Mouse (Mus musculus) cerebellum, postnatal 10 days (tissue): Measurements from ENCODE around the gene Etfb.

Experiments
- DNase-seq, 2 experiments: peaks; one replicate each; pipeline ENCODE4 v3.0.0; 2021; ENCODE audit warnings: mixed read lengths in 2 of 2

The Etfb gene

DNA sequence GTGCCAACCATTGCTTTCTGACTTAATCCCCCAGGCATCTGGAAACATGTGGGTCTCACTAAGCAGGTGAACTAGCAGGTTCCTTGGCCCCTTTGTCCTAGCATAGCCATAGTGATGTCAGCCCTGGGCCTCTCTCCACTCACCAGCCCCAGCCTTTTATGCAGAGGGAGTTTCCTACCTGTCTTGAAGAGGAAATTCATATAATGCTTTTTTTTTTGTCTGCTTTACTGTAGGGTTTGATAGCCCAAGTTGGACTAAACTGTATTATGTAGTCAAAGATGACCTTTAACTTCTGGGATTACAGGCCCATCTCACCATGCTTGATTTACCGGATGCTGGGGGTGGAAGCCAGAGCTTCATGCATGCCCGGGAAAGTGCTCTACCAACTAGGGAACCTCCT is 5.9 kb downstream of the Etfb start:
- no peak for DNase-seq

DNA sequence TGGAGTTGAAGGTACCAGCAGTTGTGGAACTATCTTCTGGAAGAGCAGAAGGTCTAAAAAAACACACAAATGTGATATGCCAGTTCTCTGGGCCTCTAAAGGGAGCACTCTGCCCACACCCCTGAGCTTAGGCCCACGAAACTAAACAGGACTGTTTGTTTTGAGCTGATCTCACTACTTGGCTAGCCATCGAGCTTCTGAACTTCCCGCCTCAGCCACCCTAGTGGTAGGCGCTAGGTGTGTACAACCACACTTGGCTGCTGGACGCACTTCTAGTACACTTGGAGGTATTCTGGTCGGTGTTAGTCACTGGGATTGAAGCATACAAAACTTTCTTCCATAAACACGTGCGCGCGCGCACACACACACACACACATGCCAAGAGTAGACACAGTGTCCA is 7.8 kb downstream of the Etfb start:
- no peak for DNase-seq

DNA sequence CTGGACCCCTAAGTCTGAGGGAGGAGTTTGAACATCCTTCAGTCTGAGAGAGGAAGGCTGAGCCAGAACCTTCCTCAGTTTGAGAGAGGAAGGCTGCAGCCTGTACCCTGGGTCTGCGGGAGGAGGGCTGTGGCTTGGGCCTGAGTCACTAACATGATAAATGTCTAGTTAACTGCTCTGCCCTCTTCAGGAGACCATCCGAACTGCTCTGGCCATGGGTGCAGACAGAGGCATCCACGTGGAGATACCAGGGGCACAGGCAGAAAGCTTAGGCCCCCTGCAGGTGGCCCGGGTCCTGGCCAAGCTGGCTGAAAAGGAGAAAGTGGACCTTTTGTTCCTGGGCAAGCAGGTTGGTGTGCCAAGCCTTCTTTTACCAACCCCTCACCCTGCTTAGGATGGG is 8.7 kb downstream of the Etfb start:
- peak in 1 of 2 experiments; percentile 26 for DNase-seq

DNA sequence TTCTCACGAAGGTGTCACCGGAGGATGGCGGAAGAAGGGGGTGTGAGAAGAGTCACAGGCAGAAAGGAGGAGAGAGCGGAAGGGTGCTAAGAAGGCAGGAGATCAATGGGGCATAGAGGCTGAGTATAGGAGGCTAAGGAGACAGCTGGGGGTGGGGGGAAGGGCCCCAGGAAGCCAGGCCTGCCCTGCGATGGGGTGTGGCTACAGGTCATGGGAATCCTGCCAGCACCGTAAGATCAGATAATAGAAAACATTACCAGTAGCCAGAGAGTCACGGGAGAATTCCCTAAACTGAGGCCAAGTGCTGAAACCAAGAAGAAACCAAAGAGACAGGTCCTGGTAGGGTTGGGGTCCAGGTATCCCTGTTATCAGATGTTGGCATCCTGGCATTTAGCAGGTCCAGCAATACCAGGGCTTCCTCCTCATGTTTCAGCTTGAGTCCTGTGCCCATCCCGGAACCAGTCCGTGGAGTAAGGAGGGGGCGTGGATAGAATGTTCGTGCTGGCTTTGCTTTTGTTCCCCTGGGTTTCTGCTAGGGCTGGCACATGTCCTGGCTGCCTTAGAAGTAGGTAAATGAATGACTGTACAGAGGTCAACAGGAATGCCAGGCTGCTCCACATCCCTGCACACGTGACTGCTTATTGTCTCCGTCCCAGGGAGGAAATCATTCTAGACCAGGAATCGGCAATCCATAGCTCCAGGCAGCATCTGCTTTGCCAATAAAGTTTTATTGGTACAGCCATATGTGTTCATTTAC is 9.9 kb downstream of the Etfb start:
- no peak for DNase-seq

DNA sequence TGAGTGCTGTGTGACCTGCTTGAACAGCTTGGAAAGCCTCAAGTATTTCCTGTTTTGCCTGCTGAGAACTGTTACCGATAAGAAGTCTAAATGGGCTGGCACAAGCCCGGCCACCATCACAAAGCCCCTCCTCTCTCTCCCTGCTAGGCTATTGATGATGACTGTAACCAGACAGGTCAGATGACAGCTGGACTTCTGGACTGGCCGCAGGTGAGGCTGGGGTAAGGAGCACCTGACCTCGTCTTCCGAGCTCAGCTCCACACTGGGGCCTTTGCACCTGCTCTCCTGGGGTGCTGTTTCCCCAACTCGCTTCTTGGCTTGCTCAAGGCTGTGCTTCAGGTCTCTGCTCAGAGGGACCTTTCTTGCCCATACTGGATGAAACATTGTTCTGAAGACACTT is 10.5 kb downstream of the Etfb start:
- no peak for DNase-seq

DNA sequence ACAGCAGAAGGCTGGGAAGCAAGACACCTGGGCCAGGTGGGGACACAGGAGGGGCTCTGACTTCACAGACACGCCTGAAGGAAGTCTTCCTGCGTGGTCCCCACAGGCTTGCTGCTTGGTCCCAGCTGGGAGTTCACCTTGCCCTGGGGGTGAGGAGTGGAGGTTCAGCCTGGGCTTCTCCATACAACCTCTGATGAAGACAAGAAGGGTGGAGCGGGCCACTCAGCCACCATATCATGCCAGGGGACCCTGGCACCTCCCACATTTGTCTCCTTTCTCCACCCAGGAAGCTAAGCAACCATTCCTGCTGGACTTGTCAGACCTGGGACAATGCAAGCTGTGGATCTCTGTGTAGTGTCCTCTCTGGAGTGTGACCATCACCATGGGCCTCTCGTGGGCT is 19.0 kb downstream of the Etfb start, which contains the start of gene Vsig10l:
Gene Vsig10l, plus strand, starts transcription at position 301 of the 400 bp plus-strand sequence.
- no peak for DNase-seq

DNA sequence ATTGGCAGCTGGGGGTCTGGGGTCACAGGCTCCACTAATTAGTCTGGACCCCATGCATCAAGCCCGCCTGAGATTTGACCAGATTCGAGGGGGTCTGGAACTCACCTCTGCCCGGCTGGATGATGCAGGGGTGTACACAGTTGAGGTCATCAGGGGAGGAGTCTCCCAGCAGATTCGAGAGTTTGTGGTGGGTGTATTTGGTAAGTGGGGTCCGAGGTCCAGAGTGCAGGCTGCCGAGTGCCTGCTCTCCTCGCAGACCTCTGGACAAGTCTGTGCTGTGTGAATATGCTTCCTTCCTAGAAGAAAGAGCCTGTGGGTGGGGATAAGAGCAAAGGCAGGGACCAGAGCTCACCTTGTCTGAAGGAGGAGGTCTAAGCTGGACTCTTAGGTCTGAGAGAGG is 20.1 kb downstream of the Etfb start:
- no peak for DNase-seq

DNA sequence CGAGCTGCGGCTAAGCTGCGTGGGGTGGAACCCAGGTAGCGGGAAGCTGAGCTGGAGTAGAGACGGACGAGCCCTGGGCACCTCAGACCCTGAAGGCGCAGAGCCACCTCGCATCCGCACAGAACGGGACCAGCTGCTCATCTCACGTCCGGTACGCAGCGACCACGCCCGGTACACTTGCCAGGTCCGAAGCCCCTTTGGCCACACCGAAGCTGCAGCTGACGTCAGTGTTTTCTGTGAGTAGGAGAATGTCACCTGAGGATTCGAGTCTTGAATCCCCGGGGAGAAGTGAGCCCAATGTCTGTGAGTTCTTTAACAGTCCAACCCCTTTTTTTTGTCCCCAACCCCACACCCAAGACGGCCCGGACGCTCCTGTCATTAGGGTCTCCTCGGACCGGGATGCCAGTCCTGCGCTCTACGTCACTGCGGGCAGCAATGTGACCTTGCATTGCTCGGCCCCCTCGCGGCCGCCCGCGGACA is 21.0 kb downstream of the Etfb start:
- DNase-seq, result peak in 1 of 2 experiments; percentile 39

DNA sequence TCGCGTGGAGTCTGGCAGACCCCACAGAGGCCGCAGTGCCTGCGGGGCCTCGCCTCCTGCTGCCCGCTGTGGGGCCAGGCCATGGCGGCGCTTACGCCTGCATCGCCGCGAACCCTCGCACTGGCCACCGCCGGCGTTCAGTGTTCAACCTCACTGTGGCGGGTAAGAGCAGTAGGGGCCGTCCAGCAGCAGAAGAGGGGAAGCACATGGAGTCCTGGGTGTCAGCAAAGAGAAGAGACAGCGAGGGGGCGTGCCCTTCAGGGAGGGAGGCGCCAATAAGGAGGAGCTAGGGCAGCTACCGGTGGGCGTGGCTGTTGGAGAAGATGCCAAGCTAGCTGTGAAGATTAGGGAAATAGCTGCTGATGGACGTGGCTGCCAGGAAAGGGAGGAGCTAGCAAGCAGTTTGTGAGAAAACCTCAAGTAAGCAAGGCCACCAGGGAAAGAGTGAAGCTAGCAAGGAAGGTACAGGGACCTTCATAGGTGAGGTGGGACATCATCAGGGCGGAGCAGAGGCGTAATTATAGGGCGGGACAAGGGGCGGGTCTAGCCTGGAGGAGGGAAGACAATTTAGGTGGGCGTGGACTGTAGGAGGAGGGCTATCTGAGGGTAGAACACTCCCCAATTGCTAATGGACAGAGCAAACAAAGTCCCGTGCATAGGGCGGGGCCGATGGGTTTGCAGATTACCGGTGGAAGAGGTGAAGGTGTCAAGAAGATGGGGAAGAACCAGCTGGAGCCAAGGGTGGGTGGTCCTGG is 21.6 kb downstream of the Etfb start:
- peak; percentile 84 to 91 for DNase-seq

DNA sequence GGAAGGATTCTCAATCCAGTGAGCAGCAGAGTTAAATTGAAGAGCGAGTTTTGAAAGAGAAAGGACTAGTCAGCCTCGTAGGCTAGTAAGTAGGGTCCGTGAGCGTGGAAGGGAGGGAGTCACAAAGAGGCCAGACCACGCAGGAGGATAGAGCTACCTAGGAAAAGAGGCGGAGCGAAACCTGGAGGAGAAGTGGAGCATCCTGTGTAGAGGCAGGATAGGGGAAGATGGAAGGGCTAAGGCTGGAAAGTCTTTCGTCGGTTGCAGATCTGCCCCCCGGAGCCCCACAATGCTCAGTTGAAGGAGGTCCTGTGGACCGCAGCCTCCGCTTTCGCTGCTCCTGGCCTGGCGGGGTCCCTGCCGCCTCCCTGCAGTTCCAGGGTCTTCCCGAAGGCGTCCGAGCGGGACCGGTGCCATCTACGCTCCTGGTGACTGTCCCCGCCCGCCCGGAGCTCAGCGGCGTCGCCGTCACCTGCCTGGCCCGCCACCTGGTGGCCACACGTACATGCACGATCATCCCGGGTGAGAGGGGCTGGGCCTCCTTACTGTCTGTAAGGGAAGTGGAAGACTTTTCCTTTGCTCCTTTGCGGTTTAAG is 22.3 kb downstream of the Etfb start:
- DNase-seq, result peak; percentile 94 to 97

DNA sequence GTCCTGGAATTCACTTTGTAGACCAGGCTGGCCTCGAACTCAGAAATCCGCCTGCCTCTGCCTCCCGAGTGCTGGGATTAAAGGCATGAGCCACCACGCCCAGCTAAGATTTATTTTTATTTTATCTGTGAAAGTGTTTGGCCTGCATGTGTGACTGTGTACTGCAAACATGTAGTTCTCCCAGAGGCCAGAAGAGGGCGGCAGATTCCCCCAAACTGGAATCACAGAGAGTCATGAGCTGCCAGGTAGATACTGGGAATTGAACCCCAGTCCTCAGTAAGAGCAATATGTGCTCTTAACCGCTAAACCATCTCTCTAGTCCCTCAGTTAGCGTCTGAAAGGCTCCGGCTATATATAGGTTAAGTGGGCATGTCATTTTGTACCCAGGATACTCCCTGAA is 26.5 kb downstream of the Etfb start:
- peak; percentile 62 to 71 for DNase-seq

DNA sequence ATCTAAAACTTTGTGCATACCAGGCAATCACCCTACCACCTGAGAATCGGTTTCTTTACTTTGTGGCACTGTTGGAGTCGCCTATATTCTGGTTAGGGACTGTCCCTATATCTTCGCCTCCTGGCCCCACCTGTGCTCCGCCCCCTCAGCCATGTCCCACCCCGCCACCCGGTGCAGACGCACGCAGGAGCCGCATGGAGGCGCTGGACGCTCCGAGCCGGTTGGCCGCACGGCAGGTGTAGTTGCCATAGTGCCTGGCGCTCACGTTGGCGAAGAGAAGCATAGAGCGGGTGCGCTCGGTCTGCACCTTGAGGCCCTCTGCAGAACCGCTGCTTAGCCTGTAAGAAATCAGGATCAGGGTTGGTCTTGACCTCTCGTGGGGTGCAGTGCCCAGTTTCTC is 31.8 kb downstream of the Etfb start:
- DNase-seq, result peak; percentile 53 to 63

DNA sequence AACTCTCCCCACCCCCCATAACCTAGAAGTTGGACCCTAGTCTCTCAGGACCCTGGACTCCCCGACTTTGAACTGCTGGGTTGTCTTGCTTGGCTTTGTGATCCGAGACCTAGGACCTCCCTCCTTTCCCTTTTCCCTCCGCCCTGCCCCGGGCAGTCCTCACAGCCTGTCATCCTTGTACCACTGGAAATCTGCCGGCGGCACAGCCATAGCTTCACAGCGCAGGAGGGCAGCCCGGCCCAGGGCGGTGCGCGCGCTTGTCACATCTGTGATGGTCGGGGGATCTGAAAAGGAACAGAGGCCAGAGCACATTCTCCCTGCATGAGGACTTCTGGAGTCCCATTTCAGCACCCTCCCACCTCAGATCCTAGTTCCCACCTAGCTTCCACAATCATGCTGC is 32.5 kb downstream of the Etfb start:
- no peak for DNase-seq

DNA sequence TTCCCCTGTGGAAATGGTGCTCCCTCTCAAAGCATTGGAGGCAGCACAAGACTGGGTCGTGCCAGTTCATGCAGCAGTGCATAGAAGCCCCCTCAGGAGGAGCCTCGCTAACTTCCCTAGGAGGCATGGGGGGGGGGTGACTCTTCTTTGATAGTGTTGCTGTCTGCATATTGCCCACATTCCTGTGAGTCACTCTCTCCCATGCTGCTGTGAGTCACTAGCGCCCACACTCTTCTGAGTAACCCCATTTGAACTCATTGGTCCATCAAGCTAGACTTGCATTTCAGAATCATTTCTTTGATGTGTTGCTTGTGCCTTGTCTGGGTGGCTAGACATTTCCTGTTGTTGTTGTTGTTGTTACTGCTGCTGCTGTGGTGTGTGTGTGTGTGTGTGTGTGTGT is 37.3 kb downstream of the Etfb start:
- DNase-seq, result no peak

DNA sequence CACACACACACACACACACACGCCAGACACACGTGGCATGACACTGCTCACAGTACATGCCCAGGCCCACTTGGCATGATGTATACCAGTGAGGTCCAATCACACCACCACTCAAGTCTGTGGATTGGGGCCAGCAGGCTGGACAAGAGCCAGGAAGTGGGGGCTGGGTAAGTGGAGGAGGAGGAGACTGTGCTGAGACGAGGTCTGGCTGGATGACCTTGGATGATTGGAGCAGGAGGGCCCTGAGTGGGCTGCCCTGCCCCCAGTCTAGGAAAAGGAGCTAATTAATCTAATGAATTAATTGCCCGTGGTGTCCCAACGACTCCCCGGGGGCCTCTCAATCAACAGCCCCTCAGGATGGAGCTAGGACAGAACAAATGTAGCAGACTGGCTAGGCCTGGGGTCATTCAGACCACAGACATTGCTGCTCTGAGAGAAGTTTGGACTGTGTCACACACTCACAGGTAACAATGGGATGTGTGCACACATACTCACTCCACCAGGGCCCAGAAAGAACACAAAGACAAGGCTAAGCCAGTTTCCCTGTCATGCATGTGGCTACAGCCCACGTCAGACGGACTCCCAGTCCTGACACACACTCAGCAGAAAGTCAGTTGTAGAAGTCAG is 38.3 kb downstream of the Etfb start:
- DNase-seq, result peak; percentile 89 to 91

DNA sequence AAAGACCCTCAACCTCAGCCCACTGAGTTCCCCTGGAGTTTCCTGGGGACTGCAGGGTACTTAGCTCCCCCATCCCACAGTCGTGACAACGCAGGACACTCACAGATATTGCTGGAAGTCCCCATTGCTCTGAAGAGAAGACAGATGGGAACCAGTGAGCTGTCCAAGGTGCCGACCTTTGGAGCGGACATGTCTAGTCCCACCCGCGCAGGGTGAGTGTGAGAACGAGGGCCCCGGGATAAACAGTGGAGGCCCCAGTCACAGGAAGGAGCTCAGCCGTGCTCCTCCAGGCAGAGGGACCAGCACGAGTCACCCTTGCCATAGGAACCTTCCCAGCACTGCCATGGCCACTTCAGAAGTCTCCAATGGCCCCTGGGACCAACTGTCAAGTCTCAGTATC is 39.4 kb downstream of the Etfb start:
- DNase-seq, result no peak

DNA sequence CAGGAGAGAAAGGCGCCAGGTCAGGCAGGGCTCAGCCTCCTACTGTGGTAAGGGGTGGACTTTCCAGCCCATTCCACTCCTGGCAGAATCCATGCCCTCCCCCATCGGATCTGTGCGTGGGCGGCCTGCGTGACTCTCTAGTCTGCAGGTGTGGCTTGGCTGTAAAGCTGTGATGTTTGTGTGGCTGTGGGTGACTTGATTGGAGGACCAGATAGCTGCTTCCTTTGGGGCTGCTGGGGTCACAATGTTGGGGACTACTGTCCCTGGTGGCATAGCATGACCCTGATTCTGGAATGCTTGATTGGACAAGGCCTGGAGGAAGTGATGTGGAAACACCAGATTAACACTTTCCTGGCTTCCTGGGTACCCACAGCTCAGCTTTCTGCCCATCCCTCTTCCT is 44.8 kb downstream of the Etfb start:
- DNase-seq, result peak; percentile 40 to 41

DNA sequence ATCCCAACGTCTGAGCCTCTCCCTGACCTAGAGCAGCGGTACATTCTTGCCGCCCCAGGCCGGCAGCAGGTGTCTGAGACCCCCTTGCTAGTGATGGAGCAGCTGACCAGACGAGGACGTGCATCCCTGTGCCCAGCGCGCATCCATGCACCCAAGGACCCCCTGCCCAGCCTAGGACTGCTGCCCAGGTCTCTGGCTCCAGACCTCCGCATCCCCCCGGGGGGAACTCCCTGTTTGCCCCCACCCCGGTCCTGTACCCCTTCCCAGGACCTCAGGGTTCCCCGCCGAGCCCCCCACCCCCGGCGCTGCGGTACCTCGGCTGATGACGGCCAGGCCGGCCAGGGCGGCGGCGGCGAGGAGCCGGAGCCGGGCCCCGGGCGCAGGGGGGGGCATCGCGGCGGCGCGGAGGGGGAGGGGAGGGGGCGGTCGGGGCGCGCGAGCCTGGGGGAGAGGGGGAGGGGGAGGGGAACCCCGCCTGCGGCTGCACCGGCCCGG is 45.8 kb downstream of the Etfb start, which contains the start of gene Iglon5:
Gene Iglon5, minus strand, starts transcription at position 445 of the 495 bp plus-strand sequence.
- DNase-seq, result peak; percentile 75 to 77

DNA sequence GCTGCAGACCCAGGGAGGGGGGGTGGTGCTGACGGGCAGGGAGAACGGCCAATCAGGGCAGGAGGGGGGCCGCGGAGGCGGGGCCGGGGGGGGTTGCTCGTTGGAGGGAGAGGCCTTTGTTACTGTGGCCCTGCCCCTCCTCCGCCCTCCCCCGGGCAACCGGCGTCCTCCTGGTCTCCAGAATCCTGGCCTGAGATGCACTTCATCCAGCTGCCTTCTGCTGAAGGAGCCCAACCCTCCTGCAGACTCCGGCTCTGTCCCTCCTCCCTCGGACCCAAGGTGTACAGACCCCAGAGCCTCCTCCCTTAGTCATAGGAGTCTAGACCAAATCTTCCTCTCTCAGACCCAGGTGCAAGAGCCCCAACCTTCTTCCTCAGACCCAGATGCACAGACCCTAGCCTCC is 46.3 kb downstream of the Etfb start:
- DNase-seq, result peak; percentile 96 to 97

DNA sequence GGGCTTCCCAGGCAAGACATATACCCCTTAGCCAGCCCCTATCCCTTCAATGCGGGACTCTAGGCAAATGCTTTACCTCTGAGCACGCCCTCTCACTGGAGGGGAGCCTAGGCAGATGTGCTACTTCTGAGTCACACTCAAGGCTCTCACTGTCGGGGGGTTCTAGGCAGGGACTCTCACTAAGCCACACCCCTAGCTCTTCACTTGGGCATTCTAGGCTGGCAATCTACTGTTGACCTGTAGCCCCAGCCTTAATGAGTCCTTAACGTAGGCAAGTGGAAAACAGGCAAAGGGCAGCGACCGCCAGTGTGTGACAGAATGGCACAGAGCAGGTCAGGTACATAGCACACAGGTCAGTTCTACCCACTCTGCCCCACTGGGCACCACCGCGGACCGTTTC is 47.0 kb downstream of the Etfb start:
- DNase-seq, result no peak

DNA sequence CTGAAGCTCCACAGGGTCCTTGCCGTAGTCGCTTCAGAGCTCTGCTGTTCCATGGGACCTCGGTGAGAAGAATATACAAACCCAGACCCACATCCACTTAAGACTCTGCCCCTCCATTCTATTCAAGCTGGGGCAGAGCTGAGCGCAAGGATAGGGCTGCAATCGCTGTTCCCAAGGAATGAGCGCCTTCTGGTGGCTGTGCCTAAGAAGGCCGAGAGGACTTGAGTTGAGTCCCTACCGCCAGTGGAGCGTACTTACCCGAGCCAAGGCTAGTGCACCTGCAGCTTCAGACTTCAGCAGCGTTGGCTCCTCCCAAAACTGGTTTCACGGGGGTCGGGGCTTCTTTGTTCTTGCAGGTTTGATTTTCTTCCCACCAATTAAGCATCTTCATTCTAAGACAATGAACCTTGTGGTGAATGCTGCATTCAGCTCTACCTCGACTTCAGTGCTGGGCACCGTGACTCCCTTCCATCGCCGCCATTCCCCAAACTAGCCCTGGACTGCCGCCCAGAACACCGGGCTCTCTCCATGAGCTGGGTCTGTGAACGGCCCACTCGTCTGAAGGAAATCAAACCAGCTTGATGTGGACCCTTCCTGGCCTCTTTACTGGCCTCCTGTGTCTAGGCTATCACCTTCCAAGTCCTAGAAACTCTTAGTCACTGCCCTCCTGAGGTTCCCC is 51.6 kb downstream of the Etfb start:
- DNase-seq, result peak; percentile 89 to 90
